Mouse (Mus musculus): ENCODE results near the gene Macrod1.

Macrod1 gene

DNA sequence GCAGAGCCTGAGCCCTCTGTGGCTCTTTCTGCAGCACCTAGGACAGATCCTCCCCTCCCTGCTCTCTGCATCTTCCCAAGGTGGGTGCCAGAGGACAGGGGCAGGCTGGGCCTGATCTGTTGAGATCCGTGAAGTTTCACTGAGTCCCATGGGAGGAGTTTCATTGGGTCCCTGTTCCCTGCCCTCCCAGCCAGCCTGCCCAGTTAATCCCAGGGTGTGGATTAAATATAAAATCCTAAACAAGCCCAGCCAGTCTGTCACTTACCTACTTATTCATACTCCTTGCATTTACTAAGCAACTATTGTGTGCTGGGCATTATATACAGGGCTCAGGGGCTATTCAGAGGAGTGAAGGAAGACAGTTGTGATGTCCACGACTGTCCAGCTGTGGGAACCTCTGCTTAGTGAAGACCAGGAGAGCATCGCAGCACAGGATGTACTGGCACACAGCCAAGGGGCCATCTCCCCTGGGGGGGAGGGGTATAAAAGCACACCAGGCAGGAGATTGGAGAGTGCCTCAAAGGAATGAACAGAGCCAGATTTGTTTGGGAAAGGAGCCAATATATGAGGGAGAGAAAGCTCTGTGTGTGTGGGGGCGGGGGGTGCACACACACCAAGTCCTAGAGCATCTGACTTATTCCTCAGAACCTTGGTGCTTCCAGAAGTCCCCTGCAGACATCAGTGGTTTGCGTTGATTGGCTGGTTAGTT is 85.8 kb downstream of the Macrod1 start:
- DNase-seq: no peak

DNA sequence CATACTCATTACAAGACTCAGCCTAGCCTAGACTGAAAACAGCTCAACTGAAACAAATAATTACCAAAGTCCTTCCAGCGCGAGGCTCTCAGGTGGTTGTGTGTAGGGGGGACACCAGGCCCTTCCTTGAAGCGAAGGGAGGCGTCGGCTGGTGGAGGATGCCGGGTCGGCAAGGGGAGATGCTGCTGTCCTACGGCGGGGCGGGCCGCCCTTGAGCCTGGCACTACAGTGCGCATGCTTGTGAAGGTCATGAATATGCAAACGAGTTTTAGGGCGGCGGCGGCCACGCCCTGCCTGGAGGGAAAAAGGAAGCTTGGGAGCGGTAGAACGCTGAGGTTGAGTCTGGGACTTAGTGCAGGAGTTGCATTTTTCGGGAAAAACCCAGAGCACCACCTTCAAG is 87.2 kb downstream of the Macrod1 start:
- DNase-seq: peak; percentile 90

DNA sequence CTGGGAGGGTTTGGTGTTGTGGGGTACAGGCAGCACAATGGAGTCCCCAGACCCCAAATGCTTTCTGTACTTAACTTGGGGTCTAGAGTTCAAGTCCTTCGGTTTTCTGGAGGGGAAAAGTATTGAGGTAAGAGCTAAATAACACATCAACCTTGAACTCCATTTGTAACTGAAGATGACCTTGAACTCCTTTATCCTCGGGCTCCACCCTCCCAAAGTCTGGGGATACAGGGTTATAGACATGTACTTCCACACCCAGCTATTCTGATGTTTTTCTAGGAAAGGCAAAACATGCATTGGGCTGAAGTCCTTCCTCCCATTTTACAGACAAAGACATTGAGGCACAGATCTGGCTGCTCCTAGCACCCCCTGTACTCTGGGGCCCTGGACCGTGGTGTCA is 87.8 kb downstream of the Macrod1 start:
- DNase-seq: no peak

DNA sequence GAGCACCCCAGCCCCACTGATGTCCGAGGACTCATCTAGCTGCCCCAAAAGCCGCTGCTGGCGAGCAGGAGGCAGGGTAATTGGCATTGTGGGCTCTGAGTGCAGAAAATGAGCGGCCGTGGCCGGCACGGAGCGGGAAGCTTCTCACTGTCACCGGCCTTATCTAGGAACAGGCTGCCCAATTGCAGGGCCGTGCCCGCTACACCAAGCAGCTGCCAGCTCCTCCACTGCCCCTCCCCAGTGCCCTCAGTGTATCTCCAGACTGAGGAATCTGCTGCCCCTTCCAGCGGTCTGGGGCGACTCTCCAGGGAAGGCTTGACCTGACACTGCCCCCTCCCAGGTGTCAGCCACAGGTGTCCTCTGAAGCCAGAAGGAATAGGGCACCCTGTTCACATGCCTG is 89.8 kb downstream of the Macrod1 start:
- no peak for DNase-seq

DNA sequence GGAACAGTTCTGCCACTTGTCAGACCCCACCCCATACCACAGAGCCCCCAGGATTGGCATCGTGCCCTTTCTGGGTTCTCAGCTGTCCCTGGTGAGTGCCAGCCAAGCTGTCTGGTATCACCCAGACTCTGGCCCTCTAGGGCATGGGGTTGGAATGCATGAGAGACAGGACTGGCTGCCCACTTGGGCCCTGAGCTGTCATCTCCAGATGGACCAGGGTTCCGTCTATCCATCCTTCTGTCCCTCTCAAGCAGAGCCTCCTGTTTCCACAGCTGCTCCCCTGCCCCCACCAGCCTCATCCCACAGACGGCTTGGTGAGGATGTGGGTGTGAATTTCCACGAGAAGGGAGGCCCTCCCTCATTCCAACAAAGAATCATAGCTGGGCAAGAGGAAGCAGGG is 91.5 kb downstream of the Macrod1 start:
- DNase-seq: no peak

DNA sequence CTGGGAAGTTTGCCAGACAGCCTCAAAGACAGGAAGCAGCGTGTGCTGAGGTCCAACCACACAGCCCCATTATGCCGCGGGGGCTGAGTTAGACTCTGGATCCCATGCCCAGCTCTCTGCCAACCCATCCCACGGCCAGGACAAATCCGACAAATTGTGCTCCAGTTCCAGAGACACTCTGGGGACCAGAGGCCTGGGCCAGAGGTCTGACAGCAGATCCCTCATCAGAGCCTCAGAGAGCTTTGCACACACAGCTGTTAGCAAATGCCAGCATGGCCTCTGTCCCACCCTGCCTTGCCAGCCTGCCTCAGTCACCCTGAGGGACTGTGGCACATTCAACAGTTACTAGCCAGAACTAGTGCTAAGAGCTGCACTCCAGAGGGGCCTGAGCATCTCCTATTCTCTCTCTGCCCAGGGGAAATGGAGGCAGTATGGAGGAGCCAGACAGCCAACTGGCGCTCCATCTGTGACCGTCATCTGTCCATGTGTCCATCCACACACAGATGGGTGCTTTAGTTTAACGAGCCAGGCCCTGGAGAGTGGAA is 92.0 kb downstream of the Macrod1 start:
- DNase-seq: no peak

DNA sequence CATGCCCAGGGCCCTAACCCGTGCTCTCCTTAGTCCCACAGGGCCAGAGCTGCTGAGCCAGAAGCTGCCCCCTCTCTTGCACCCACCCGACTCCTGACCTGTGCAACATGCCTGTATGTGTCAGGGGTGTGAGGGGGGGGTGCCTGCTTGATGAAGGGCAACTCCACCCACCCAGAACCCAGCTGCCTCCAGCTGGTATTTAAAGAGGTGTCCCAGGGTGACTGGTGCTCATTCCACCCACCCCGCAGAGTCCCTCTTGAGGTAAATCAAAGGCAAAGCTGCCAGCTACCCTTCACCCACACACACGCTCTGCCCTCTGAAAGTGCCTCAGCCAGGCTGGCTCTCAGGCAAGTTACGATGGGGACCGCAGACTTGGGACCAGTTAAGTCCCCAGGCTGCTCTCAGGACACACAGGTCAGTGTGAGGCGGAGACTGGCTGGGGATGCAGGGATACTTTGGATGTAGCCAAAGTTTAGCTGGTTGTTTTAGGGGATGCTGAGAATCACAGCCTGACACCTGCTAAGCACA is 92.6 kb downstream of the Macrod1 start:
- no peak for DNase-seq

DNA sequence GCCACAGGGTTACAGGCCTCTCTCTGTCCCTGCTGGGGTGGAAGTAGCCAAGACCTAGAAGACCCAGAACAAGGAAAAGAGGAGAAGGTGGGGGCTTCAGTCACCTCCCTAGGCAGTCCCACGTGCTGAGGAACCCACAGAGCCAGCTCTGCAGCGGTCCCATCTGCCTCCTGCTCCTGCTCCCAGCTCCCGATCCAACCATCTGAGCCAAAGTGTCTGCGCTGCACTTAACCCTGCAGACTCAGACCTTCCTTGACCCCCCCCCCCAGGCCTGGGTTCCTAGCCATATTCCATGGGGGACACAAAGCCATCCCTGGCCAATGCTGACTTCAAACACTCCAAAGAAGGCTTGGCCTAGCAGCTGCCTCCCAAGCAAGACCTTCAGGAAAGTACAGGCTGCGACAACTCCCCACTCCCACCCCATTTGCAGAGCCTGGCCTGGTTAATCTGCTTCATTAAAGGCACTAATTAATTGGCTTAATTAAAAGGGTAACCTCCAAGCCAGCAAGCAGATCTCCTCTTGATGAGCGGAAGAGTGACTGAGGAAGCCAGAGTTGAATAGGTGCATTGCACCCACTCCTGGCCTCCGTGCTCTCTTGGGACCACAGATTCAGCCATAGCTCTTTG is 94.8 kb downstream of the Macrod1 start:
- no peak for DNase-seq

DNA sequence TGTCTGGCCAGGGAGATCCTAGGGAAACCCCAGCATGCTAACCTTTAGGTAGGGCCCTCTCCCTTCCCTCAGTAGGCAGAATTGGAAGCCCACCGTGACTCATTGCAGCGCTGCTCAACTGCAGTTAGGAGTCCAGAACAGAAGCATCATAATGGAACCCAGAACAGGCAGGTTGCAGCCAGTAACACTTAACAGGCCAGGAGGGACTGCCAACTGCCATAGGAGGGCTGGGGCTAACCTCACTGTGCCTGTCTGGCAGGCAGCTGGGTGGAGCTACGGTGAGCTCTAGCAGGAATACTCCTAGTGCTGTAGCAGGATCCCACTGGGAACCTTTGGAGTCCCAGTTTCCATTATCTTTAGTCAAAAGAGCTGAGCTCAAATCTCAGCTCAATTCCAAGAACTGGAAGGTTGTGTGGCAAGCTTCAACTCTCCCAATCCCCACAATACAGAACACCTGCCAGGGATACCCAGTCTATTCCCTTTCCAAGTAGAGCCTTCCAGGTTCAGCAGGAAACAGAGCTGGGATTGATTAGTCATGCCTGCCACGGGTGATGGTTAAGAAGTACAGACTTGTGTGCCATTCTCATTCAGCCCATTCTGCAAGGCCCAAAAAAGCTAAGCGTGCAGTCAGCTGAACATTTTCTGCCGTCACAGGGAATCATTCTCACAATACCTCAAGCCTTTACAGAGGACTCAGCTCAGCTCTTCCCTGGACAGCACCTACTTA is 95.5 kb downstream of the Macrod1 start:
- no peak for DNase-seq

DNA sequence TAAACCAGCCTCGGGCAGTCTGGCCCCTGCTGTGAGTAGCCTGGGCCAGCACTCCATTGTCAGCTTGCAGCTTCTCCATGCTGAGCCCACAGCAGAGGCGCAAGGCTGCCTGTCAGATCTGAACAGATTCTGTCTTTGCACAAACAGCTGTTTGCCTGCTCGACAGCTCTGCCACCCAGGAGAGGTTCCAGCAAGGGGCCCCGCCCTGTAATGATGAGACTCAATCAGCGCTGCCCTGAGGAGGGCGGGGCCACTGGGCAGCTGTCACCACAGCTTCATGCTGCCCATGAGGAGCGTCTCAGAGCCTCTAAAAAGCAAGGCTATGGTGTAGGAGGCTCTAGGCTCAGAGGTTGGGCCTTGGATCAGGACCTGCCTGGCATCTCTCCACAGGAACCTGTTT is 96.6 kb downstream of the Macrod1 start:
- no peak for DNase-seq

DNA sequence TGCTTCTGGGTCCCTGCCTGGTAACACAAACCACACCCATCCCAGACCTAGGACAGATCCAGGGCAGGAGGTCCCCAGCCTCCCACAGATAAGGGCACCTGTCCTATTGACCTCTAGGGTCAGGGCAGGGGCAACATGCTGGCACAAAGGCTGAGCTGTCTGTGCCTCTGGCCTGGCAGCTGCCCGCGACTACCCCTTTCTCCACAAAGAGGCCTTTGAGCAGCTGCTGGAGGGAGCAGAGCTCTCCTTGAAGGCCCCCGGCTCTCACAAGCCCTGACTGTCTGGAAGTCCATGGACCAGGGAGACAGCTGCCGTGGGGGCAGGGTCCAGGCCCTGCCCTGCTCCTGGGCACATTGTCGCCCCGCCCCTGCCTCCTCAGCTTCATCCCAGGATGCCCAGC is 98.6 kb downstream of the Macrod1 start:
- no peak for DNase-seq

DNA sequence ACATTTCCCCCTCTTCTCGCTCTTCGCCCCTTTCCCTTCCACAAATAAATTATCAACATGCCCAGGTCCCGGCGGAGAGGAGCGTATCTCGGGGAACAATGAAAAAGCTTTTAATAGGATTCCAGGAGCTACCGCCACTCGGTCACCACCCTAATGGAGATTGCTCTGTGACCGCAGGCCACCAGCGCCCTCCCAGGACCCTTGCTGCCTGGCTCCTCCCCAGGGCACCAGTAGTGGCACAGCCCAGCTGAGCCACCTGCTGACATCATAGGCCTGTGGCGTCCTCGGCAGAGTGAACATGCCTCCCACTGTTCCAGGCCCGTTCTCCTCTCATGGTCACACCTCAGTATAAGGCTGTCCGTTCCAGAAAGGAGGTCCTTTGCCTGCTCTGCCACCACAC is 101.1 kb downstream of the Macrod1 start:
- no peak for DNase-seq

DNA sequence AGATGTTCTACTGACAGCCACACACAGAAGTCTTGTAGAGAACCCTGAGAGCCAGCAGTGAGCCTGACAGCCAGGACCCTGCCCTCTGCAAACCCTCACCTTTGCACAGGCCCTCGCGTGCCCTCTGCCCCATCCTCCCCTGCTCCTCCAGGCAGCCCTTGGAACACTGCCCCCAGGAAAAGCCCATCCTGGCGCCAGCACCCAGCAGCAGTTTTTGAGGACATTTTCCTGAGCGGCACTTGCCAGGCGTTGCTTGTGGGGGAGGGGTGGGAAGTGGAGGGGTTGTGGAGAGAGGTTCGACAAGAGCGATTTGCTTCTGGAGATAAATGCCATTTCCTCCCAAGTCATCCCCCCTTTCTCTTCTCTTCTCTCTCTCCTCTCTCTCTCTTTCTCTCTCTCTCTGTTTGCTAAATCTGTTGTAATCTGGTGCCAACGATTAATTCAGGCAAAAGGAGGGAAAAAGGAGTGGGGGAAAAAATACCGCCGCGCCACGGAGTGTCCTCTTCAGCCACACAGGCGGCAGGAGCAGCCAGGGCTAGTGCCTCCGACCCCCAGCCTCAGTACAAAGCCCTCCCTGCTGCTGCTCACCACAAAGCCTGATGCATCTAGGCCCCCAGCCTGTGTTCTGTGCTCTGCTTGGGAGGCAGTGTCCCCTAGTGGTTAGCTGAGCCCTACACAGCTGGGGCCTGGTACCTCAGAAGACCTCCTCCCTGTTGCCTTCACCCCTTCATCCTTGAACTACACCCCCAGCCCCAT is 103.7 kb downstream of the Macrod1 start:
- peak; percentile 80 for DNase-seq

DNA sequence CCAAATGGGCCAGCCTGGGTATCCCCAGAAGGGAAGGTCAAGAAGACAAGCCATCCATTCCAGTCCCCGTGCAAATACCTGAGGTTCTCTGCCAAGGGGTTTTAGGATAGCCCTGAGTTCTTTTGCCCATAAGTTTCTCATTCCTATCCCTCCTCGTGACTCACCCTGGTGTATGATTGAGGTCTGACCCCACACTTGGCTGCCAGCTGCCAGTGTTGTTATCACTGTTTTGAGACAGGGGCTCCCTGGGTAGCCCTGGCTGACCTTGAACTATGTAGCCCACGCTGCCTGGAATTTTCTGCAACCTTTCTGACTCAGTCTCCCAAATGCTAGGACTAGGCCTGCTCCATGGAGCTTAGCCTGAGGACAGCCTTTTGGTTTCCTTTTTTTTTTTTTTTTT is 104.5 kb downstream of the Macrod1 start:
- no peak for DNase-seq

DNA sequence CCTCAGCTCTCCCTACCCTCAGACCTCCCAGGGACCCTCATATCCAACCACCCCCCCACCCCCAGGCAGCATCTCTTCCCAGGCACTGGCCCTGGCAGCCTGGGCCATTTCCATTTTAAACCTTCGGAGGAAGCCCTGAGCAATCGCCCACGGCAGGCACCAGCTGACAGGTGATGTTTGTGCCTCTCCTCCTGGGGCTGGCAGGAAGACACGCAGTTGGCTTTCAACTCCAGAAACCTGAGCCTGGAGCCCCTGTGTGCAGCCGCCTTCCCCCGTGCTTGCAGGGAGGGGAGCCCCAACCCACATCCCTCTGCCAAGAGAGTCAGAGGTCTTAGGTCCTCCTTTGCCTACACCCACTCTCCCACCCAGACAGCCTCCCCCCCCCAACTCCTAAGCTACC is 107.6 kb downstream of the Macrod1 start:
- no peak for DNase-seq

DNA sequence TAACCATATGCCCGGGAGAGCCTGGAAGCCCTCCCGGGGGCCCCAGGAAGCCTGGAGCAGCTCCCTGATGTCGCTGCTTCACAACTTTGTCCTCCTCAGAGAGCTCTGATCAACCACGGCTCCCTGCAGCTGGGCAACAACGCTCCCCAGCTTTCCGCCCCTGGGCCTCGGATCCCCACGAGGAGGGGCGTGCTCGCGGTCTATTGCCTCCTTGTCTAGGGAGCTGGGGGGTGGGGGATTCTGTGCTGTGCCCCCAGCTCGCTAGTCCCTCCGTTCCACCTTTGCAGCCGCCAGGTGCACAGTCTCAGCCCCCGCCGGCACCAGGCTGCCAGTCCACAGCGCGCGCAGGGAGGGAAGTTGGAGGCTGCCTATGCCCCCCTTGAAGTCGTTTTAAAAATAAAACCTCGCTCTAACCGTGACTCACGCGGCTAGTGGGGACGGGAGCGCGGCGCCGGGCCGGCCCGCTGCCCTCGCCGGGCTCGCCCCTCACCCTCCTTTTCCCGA is 108.3 kb downstream of the Macrod1 start:
- DNase-seq: no peak

DNA sequence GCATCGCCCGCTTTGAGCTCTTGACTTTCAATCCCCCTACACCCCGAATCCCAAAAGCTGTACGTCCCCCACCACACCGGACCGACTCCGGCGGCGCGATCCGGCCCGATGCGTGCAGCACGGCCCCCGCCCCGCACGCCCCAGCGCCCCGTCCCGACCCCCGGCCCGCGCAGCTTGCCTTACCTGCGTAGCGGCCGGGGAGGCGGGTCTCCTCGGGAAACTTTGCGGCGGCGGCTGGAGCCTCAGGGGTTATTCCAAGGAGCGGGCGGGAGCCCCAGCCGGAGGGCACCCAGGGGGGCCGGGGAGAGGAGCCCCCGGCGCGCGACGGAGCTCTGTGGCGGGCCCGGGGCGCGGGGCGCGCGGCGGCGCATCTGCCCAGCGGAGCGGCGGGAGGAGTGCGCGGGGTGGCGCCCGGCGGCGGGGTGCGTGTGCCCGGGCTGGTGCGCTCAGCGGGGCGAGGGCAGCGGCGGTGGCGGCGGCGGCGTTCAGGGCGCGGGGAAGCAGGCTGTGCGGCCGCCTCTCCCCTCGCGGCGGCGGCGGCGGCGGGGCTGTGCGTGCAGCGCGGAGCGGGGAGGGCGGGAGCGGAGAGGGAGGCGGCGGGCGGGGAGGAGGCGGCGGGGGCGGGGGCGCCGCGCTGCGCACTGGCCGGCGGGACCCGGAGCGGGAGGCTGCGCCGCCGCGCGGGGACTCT is 109.0 kb downstream of the Macrod1 start:
- peak; percentile 59 for DNase-seq

DNA sequence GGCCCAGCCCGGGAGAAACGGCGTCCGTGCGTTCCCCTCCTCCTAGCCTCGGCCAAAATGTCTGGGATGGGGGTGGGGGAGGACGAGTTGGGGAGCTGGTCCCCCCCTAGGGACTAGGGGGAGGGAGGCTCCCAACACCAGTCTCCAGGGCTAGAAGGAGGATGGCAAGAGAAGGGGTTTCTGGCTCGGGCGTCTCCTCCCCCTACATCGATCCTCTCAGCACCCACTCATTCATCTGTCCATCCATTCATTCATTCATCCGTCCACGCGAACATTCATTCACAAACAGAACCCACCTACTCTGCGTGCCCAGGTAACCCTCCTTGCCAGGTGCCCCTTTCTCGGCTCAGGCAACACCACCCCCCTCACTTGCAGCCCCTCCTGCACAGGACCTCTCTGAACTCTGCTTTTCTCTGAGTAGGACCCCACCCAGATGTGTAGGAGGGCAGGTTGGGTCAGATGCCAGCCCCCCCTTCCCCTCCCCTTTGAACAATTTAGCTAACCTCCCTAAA is 109.6 kb downstream of the Macrod1 start:
- no peak for DNase-seq

DNA sequence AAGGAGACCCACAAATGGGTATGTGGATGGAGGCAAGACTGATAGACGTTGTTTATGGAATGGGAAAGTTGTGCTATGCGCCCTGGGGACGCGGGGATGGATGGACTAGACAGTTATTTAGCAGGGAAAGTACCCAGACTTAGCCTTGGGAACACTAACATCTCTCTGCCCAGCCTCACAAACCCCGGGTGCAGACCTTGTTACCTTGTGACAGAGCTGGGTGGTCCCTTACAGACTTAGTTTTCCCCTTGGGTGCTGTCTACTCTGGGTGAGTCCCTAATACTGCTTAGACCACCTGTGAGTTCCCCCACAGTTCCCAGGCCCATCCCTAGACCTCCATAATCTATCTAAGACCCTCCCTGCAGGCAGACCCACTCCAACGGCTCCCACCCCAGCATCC is 110.2 kb downstream of the Macrod1 start:
- DNase-seq: no peak

DNA sequence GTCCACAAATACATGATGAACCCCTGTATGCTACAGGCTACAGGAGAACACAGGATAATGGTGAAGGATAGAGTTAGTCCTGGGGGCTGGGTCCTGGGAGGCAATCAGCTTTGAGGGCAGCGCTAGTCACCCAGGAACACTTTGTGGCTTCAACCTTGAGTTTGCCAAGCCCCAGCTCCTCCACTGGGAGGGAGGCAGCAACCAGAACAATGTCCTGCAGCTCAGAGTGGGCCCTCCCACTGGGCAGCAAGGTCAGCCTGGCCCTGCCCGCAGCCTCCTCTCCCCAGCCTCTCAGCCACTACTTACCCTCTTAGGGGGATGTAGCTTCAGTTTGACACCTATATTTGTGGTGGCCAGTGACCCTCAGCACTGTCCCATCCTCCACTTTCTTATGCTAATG is 111.8 kb downstream of the Macrod1 start:
- no peak for DNase-seq

DNA sequence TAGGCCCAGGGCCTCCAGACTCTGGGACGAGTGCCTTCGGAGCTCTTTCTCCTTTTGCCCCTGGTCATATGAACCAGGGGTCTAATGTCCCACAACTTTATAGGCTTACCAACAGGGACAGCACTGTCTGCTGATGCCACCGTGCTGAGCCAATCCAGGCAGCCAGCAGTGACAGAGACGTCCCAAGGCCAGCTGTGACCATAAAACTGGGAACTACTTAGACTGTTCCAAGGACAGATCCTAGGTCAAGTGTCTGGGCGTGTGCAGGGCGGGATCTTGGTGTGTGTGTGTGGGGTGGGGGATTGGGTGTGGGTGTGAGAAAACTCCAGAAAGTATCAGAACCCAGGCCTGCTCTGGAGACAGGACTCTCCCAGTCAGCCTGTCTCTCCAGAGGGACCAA is 114.3 kb downstream of the Macrod1 start:
- DNase-seq: no peak

DNA sequence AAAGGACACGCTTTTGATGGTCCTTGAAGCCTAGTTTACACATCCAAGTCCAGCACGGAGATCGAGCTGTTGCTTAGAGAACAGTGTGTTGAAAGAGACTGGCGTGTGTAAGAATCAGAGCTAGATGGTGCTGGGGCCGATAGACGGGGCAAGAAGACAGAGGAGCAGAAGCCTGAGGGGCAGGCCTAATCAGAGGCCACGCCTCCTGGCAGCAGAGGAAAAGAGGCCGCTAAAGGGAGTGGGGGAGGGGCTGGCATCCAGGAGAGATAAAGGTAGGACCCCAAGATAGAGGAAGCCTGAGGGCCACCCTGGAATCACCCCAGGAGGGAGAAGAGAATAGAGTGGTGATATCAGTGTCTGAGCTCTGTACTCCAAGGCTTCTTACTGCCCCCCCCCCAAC is 114.8 kb downstream of the Macrod1 start:
- DNase-seq: peak; percentile 61

Data from embryo, embryonic 11 days (tissue).